Mouse (Mus musculus) liver, embryonic 12.5 days (tissue): ENCODE measurements around the gene Crhr1. TPM values are rescaled to one million over a fixed set of nuclear protein-coding genes. Genes with fewer than 3 reads are reported as not detected.

Source experiments
- ATAC-seq: fragments of 200-750 bp; cut with Nextera tagmentation; 2 replicates; pipeline ENCODE4 v1.8.0; 2017; ENCODE audit warnings: moderate number of reproducible peaks, mild to moderate bottlenecking, moderate library complexity
- H3K27ac ChIP-seq: fragments of 300-500 bp; sonication (generic); 2 replicates; pipeline ENCODE4 v1.5.1; 2016; ENCODE audit warnings: mild to moderate bottlenecking
- H3K27me3 ChIP-seq: fragments of 300-500 bp; sonication (generic); replicated peaks from 2 replicates; pipeline ENCODE4 v1.6.1; 2016; ENCODE audit warnings: mild to moderate bottlenecking, moderate library complexity
- H3K36me3 ChIP-seq: fragments of 300-500 bp; sonication (generic); 2 replicates; pipeline ENCODE4 v1.6.1; 2016; ENCODE audit warnings: mild to moderate bottlenecking, moderate library complexity
- H3K4me1 ChIP-seq: fragments of 300-500 bp; sonication (generic); 2 replicates; pipeline ENCODE4 v1.6.1; 2016
- H3K4me2 ChIP-seq: fragments of 300-500 bp; sonication (generic); 2 replicates; pipeline ENCODE4 v1.6.1; 2016; ENCODE audit warnings: mild to moderate bottlenecking, moderate library complexity
- H3K4me3 ChIP-seq: fragments of 300-500 bp; sonication (generic); 2 replicates; pipeline ENCODE4 v1.5.1; 2016; ENCODE audit warnings: mild to moderate bottlenecking, moderate library complexity
- H3K9ac ChIP-seq: fragments of 300-500 bp; sonication (generic); 2 replicates; pipeline ENCODE4 v1.6.1; 2016; ENCODE audit warnings: mild to moderate bottlenecking, moderate library complexity
- H3K9me3 ChIP-seq: fragments of 300-500 bp; sonication (generic); replicated peaks from 2 replicates; pipeline ENCODE4 v1.6.1; 2016; ENCODE audit warnings: mild to moderate bottlenecking, moderate library complexity
- WGBS: fragments of 180-500 bp; shearing (Covaris S2); methylation state at CpG from one replicate; pipeline ENCODE4 v1.1.7; 2016; ENCODE audit not compliant: insufficient replicate concordance; 5-methylcytosine and 5-hydroxymethylcytosine counted together
- polyA plus RNA-seq: library from polyadenylated mRNA; unstranded; fragments of >200 nt; fragmentation: Nextera tagmentation; extraction: Ambion mirVana; gene quantifications from 2 replicates; pipeline ENCODE4 v1.2.1, GENCODE M21; 2016

Gene Crhr1
- not detected in 2 replicates for polyA plus RNA-seq

DNA sequence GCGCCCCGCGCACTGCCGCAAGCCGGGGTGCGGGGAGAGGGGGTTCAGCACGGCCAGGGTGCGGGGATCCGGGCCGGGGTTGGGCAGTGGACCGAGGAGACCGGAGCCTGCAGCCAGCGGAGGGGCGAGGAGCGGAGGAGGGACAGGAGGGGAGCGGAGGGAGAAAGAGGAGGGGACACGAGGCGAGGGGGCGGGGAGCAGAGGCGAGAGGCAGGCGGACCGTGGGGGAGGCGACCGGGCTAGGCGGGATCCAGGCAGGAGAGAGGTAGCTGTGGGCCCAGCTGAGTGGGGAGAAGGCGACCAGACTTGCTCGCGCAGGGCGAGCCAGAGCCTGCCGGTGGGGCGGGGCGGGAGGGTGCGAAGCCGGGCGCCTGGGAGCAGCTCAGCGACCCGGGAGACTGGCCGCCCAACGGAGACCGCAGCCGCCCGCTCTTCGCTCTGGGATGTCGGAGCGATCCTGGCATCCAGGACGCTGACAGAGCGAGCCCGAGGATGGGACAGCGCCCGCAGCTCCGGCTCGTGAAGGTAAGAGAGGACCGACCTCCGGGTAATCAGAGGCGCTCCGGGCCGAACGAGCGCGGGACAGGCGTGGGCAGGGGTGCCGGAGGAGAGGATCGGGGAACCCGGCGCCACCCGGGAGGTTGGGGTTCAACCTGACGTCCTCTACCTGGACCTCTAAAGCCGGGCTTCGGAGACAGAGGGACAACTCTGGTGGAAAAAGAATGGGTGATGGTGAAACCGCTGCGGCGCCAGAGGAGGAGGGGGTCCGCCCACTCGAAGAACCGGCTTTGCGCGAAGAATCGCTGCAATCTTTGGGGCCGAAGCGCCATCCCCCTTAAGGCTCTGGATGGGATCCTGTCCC lies at the start of gene Crhr1:
Gene Crhr1 (plus strand): TSS at position 276 of the 862 bp plus-strand sequence.
- H3K4me1 ChIP-seq = peaks cover 5% of the 10 kb centered on the region; the same call in 1 of the 2 replicates
- 3% methylated on average over 74 of the region's 80 CpGs for WGBS
- ATAC-seq = no peak

DNA sequence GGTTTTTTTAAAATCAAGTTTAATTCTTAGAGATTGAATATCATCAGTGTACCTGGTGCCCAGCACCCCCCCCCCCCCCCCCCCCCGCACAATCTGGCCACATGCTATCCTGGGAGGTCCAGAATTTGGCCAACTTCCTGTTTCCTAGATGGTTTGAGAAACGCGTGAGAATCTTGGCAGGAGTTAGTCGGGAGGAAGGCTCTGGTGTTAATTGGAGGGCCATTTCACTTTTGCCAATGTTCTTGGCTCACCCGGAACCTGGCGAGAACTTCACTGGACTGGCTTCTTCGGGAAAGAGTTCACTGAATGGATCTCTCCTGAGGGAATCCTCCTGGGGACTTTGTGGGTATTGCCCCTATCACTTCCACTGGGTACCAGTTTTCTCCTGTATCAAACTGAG lies 49.4 kb upstream of the Crhr1 start:
- H3K36me3 ChIP-seq = no peaks in the 10 kb centered on the region
- no peak overlapping the region for H3K4me2 ChIP-seq
- no peaks in the 10 kb centered on the region for H3K4me1 ChIP-seq
- H3K27me3 ChIP-seq = no peaks in the 10 kb centered on the region; the same call in 1 of the 2 replicates
- H3K27ac ChIP-seq = no peak overlapping the region
- no peaks in the 10 kb centered on the region for H3K9me3 ChIP-seq
- WGBS = 64% methylated on average over 7 of the region's 7 CpGs
- no peak for ATAC-seq
- no peak overlapping the region for H3K9ac ChIP-seq
- no peak overlapping the region for H3K4me3 ChIP-seq

More for the DNA sequence above, at the start of gene Crhr1:
- H3K4me3 ChIP-seq = peak within 1 kb of the TSS; percentile 41
- no peaks in the 10 kb centered on the region for H3K36me3 ChIP-seq
- H3K27ac ChIP-seq = no peak within 1 kb of the TSS
- no peak within 1 kb of the TSS for H3K9ac ChIP-seq
- H3K4me2 ChIP-seq = peak within 1 kb of the TSS; percentile 62
- H3K27me3 ChIP-seq = peaks cover 86% of the 10 kb centered on the region
- no peaks in the 10 kb centered on the region for H3K9me3 ChIP-seq

DNA sequence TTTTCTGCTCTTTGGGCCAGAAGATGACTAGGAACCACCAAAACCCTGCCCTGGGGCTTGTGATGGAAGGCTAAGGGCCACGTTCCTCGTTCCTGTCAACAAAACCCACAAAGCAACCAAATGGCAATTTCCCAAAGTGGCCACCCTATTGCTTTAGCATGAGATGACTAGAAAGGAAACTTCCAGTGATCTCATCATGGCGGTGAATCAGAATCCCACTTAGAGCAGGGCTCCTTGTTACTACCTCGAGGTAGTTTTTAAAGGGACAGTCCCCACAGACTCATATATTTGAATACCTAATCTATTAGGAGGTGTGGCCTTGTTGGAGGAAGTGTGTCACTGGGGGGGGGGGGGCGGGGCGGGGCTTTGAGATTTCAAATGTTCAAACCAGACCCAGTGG lies 48.9 kb upstream of the Crhr1 start:
- H3K9me3 ChIP-seq = no peaks in the 10 kb centered on the region
- H3K4me2 ChIP-seq = no peak overlapping the region
- H3K36me3 ChIP-seq = no peaks in the 10 kb centered on the region
- H3K9ac ChIP-seq = no peak overlapping the region
- no peaks in the 10 kb centered on the region for H3K4me1 ChIP-seq
- no peak overlapping the region for H3K27ac ChIP-seq
- 68% methylated on average over 6 of the region's 6 CpGs for WGBS
- H3K4me3 ChIP-seq = no peak overlapping the region
- no peaks in the 10 kb centered on the region; the same call in 1 of the 2 replicates for H3K27me3 ChIP-seq
- no peak for ATAC-seq

DNA sequence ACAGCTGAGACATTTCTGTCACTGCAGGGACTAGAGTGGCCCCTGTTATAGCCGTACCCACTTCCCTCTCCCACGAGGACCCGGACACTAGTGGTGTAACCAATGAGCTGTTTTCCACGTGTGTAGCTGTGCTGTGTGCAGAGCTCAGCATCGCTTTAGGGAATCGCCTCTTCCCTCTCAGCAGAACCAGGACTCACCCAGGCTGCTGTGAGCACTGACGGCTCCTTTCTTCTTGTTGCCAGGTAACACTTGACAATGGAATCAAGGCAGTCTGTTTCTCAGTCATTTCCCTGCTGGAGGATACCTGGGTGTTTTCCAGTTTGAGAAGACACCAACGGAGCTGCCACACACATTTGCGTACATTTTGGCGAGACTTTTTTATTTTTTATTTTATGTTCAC lies 44.1 kb upstream of the Crhr1 start:
- Histone ChIP-seq H3K4me2 (no peak overlapping the region), H3K9ac (no peak overlapping the region), H3K9me3 (no peaks in the 10 kb centered on the region), H3K4me3 (no peak overlapping the region), H3K4me1 (no peaks in the 10 kb centered on the region), H3K27ac (no peak overlapping the region), H3K27me3 (no peaks in the 10 kb centered on the region; the same call in 1 of the 2 replicates), H3K36me3 (no peaks in the 10 kb centered on the region)
- no peak for ATAC-seq
- WGBS = 59% methylated on average over 10 of the region's 10 CpGs

DNA sequence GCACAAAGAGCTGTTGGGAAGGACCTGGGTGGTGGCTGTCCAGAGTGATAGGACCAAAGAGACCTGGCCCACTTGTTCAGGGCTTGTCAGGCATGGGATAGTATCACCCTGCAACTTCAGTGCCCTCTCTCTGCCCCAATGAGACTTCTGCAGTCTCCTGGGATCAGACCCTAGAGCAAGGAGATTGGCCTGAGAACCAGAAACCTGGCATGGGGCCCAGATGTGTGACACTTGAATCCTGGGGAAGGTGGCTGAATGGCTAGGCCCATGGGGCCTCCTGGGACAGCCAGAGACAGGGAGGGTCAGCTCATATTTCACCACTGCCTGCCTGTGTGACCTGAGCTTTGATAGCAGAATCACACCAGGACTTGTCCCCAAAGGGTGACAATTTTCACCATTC lies 41.9 kb upstream of the Crhr1 start:
- ATAC-seq = no peak
- H3K27me3 ChIP-seq = no peaks in the 10 kb centered on the region; the same call in 1 of the 2 replicates
- no peak overlapping the region for H3K4me3 ChIP-seq
- H3K36me3 ChIP-seq = no peaks in the 10 kb centered on the region
- H3K9ac ChIP-seq = no peak overlapping the region
- H3K27ac ChIP-seq = no peak overlapping the region
- H3K9me3 ChIP-seq = no peaks in the 10 kb centered on the region
- no peak overlapping the region for H3K4me2 ChIP-seq
- no peaks in the 10 kb centered on the region for H3K4me1 ChIP-seq

DNA sequence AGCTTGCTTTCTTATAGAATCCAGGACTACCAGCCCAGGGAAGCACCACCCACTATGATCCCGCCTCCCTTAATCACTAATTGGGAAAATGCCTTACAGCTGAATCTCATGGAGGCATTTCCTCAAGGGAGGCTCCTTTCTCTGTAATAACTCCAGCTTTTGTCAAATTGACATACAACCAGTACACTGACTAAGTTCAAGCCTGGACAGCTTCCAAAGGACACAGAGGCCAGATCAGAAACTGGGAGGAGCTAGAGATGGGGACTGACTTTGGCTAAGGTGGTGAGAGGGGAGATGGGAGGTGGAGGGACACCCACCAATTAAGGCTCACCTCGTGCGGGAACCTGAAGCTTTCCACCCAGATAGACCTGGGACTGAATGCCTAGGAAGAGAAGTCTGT lies 37.5 kb upstream of the Crhr1 start:
- Histone ChIP-seq H3K9me3 (no peaks in the 10 kb centered on the region), H3K4me1 (no peaks in the 10 kb centered on the region), H3K27me3 (peaks cover 8% of the 10 kb centered on the region; the same call in 1 of the 2 replicates), H3K36me3 (no peaks in the 10 kb centered on the region), H3K9ac (no peak overlapping the region), H3K27ac (no peak overlapping the region), H3K4me3 (no peak overlapping the region), H3K4me2 (no peak overlapping the region)
- ATAC-seq = no peak
- 50% methylated on average over 3 of the region's 3 CpGs for WGBS

DNA sequence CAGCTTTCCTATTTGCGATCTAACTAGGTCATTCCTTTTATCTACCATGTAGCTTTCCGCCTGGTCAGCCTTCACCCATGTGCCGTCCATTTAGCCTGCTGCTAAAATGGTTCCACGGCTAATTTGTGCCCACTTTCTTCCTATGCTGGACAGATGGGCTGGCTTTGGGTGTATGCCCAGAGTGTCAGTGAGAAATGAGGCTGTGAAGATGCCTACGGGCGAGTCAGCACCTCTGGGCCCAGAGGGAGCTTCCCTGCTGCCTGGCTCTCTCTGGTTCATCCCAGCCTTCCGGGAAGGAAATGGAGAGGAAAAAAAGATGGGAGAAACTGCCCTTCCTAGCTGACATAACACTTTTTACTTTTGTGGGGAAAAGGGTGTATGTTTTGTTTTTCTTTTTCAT lies 36.1 kb upstream of the Crhr1 start:
- no peak for ATAC-seq
- WGBS = 67% methylated on average over 7 of the region's 7 CpGs
- Histone ChIP-seq H3K9ac (no peak overlapping the region), H3K27ac (no peak overlapping the region), H3K4me3 (no peak overlapping the region), H3K27me3 (peaks cover 8% of the 10 kb centered on the region; the same call in 1 of the 2 replicates), H3K9me3 (no peaks in the 10 kb centered on the region), H3K4me2 (no peak overlapping the region), H3K36me3 (no peaks in the 10 kb centered on the region), H3K4me1 (no peaks in the 10 kb centered on the region)

DNA sequence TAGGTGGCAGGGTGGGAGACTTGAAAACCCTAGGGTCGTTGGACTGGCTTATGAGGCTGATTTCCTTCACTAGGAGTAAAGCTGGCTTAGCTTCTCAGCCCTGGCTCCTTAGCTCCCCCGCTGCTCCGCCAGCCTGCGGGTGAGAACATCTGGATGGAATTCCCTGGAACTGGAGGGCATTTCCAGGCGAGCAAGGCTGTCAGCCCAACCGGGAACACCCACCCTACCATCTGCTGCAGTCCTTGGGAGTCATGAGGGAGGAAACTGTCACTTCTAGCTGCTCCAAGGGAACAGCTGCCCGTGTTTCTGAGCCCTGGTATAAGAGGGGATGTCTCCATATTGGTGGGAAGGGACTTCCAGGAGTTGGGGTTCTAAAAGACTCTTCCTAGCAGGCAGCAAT lies 33.1 kb upstream of the Crhr1 start:
- no peaks in the 10 kb centered on the region for H3K36me3 ChIP-seq
- H3K27me3 ChIP-seq = peaks cover 8% of the 10 kb centered on the region; the same call in 1 of the 2 replicates
- no peak overlapping the region for H3K27ac ChIP-seq
- no peaks in the 10 kb centered on the region for H3K9me3 ChIP-seq
- WGBS = 13% methylated on average over 7 of the region's 7 CpGs
- no peak overlapping the region for H3K9ac ChIP-seq
- ATAC-seq = no peak
- H3K4me2 ChIP-seq = no peak overlapping the region
- H3K4me3 ChIP-seq = no peak overlapping the region
- H3K4me1 ChIP-seq = no peaks in the 10 kb centered on the region

DNA sequence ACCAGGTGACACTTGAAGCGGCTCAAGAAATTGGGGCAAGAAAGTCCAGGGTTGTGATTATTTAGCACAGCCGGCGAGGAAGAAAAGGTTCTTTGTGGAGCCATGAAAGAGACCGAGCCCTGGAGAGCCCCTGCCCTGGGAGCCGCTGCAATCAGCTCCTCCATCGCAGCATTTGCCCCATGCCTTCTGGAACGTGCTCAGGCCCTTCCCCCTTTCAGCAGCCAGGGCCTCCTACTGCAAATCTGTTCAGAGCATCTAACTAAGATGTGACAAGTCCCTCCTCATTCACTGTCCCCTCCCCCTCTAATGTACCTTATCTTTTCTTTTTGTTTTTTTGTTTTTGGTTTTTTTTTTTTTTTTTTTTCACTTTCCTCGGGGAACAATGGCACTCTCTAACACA lies 30.0 kb upstream of the Crhr1 start:
- Histone ChIP-seq H3K4me3 (no peak overlapping the region), H3K27me3 (peaks cover 8% of the 10 kb centered on the region; the same call in 1 of the 2 replicates), H3K9ac (no peak overlapping the region), H3K27ac (no peak overlapping the region), H3K4me2 (no peak overlapping the region), H3K36me3 (no peaks in the 10 kb centered on the region), H3K9me3 (no peaks in the 10 kb centered on the region), H3K4me1 (no peaks in the 10 kb centered on the region)
- 34% methylated on average over 8 of the region's 8 CpGs for WGBS
- ATAC-seq = no peak

DNA sequence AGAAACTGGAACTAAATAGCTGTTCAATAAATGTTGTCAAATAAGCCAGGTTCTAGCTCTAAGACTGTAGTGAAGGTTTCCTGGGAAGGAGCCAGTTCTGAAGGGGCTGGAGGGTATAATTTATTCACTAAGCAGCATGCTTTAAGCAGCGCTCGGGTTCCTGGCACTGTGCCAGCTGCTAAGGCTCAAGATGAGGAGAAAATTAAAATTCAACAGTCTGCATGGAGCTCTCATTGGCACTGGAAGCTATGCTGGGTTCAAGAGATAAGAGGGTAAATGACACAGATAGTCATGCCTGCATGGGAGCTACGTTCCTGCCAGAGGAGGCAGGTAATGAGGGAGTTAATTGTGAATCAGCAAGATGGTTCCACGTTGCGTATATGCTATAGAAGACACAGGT lies 26.3 kb upstream of the Crhr1 start:
- H3K27me3 ChIP-seq = no peaks in the 10 kb centered on the region; the same call in none of the 2 replicates

DNA sequence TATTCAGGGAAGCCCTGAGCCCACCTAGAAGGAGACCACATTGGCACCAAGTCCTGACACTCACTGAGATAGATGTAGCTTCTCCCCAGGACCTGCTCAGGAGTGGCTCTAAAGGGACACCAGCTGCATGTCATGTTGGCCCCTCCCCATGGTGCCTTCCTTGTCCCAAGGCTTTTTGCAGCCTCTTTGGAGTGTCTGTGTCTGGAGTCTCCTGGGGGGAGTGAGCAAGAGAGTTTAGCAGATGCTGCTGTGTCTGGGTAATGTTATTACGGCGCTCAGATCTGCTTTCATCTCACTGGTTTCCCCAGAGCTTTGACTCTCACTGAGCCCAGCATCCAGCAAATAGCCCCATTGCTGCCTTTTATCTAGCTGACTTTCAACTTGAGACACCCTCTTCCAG lies 25.7 kb upstream of the Crhr1 start:
- Histone ChIP-seq H3K4me2 (no peak overlapping the region), H3K27ac (no peak overlapping the region), H3K36me3 (no peaks in the 10 kb centered on the region), H3K9me3 (no peaks in the 10 kb centered on the region), H3K27me3 (no peaks in the 10 kb centered on the region; the same call in none of the 2 replicates), H3K4me1 (no peaks in the 10 kb centered on the region), H3K9ac (no peak overlapping the region), H3K4me3 (no peak overlapping the region)
- 51% methylated on average over 2 of the region's 2 CpGs for WGBS
- ATAC-seq = no peak

More for the DNA sequence above, 26.3 kb upstream of the Crhr1 start:
- no peaks in the 10 kb centered on the region for H3K4me1 ChIP-seq
- no peak for ATAC-seq
- H3K27ac ChIP-seq = no peak overlapping the region
- H3K4me2 ChIP-seq = no peak overlapping the region
- no peak overlapping the region for H3K9ac ChIP-seq
- H3K4me3 ChIP-seq = no peak overlapping the region
- H3K9me3 ChIP-seq = no peaks in the 10 kb centered on the region
- WGBS = 60% methylated on average over 5 of the region's 5 CpGs
- no peaks in the 10 kb centered on the region for H3K36me3 ChIP-seq

DNA sequence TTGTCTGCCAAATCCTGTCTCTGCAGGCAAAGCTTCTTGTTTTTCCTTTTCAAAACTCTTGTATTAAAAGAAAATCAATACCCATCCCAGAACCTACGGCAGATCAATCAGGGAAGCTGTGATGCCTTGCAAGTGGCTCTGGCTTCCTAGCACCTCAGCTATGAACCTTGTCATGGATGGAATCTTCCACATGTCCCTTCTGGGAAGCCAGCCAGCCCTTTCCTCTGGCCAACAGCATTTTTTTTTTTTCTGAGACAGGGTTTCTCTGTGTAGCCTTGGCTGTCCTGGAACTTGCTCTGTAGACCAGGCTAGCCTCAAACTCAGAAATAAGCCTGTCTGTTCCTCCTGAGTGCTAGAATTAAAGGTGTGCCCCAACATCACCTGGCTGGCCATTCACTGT lies 22.3 kb upstream of the Crhr1 start:
- Histone ChIP-seq H3K4me1 (no peaks in the 10 kb centered on the region), H3K4me3 (no peak overlapping the region), H3K27me3 (peaks cover under 1% of the 10 kb centered on the region), H3K4me2 (no peak overlapping the region), H3K9ac (no peak overlapping the region), H3K9me3 (no peaks in the 10 kb centered on the region), H3K27ac (no peak overlapping the region), H3K36me3 (no peaks in the 10 kb centered on the region)
- ATAC-seq = no peak
- 57% methylated on average over 1 of the region's 1 CpGs for WGBS
